Mouse (Mus musculus) neural tube, embryonic 12.5 days (tissue): ENCODE data around the gene Rpap3. TPM values are rescaled to one million over a fixed set of nuclear protein-coding genes. Genes with fewer than 3 reads are reported as not detected.

Experiments
- ATAC-seq: fragments of 200-750 bp; cut with Nextera tagmentation; 2 replicates; pipeline ENCODE4 v1.8.0; 2017; ENCODE audit warnings: low read depth, mild to moderate bottlenecking, moderate TSS enrichment, moderate library complexity; ENCODE audit not compliant: low FRiP score
- H3K27ac ChIP-seq: fragments of 300-500 bp; sonication (generic); 2 replicates; pipeline ENCODE4 v1.5.1; 2016
- H3K27me3 ChIP-seq: fragments of 300-500 bp; sonication (generic); replicated peaks from 2 replicates; pipeline ENCODE4 v1.6.1; 2016; ENCODE audit warnings: mild to moderate bottlenecking
- H3K36me3 ChIP-seq: fragments of 300-500 bp; sonication (generic); 2 replicates; pipeline ENCODE4 v1.6.1; 2016; ENCODE audit warnings: mild to moderate bottlenecking
- H3K4me1 ChIP-seq: fragments of 300-500 bp; sonication (generic); 2 replicates; pipeline ENCODE4 v1.6.1; 2016
- H3K4me2 ChIP-seq: fragments of 300-500 bp; sonication (generic); replicated peaks from 2 replicates; pipeline ENCODE4 v1.6.1; 2016; ENCODE audit warnings: mild to moderate bottlenecking
- H3K4me3 ChIP-seq: fragments of 300-500 bp; sonication (generic); 2 replicates; pipeline ENCODE4 v1.5.1; 2016
- H3K9ac ChIP-seq: fragments of 300-500 bp; sonication (generic); 2 replicates; pipeline ENCODE4 v1.6.1; 2016; ENCODE audit warnings: mild to moderate bottlenecking
- H3K9me3 ChIP-seq: fragments of 300-500 bp; sonication (generic); 2 replicates; pipeline ENCODE4 v1.6.1; 2016; ENCODE audit warnings: mild to moderate bottlenecking
- WGBS: fragments of 180-500 bp; shearing (Covaris S2); methylation state at CpG from one replicate; pipeline ENCODE4 v1.1.7; 2016; 5-methylcytosine and 5-hydroxymethylcytosine counted together
- polyA plus RNA-seq: library from polyadenylated mRNA; unstranded; fragments of >200 nt; fragmentation: Nextera tagmentation; extraction: Ambion mirVana; gene quantifications from 2 replicates; pipeline ENCODE4 v1.2.1, GENCODE M21; 2016

Rpap3 gene
- polyA plus RNA-seq, 1 experiment from 2014 or later = 40.3 TPM

DNA sequence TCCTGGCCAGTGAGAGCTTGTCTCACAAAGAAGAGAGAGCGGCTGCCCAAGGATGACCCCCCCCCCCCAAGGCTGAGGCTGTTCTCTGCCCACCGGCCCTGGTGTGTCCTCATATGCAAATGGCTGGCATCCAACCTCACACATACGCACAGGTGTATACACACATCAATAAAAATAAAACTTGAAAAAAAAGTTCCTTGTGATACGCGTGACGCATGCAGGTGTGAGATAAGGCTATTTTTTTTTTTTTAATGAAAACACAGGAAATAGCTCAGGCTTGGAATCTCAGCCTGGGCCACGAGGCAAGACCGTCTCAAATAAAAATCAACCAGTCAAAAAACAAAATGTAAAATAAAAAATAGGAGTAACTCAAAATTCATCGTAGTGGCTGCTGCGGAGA is 40.7 kb upstream of the Rpap3 start:
- H3K36me3 ChIP-seq = no peaks in the 10 kb centered on the region
- whole genome bisulfite sequencing = 94% methylated on average over 10 of the region's 10 CpGs
- H3K4me1 ChIP-seq = peaks cover 32% of the 10 kb centered on the region
- no peak for ATAC-seq
- H3K4me2 ChIP-seq = no peak overlapping the region
- H3K27me3 ChIP-seq = no peaks in the 10 kb centered on the region
- no peak overlapping the region for H3K9ac ChIP-seq
- no peak overlapping the region for H3K4me3 ChIP-seq
- H3K9me3 ChIP-seq = no peaks in the 10 kb centered on the region
- no peak overlapping the region for H3K27ac ChIP-seq

DNA sequence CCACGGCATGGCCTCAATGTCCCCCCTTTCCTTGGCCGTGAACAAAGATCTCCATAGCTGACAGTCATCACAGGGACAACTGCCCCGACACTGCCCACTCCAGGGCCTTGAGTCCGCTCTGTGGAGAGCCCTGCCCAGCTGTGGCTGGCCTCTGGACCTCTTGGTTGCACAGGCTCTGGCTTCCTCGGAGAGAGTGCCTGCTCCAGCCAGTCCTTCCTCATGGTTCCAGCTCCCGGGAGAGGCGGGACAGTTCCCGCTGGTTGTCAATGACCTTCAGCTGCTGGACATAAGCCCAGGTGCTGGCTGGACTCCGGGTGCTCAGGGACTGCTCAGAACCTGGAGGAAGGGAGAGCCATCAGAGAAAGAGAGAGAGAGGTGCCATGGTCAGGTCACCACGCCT is 39.7 kb upstream of the Rpap3 start:
- H3K9me3 ChIP-seq = no peaks in the 10 kb centered on the region
- no peak for ATAC-seq
- H3K27me3 ChIP-seq = no peaks in the 10 kb centered on the region
- no peak overlapping the region for H3K27ac ChIP-seq
- no peak overlapping the region for H3K4me2 ChIP-seq
- no peak overlapping the region; the same call in 1 of the 2 replicates for H3K9ac ChIP-seq
- H3K36me3 ChIP-seq = no peaks in the 10 kb centered on the region
- H3K4me3 ChIP-seq = no peak overlapping the region
- WGBS = 79% methylated on average over 10 of the region's 10 CpGs
- peaks cover 26% of the 10 kb centered on the region for H3K4me1 ChIP-seq

- Histone ChIP-seq H3K27ac (no peak overlapping the region), H3K27me3 (no peaks in the 10 kb centered on the region), H3K4me3 (no peak overlapping the region), H3K9me3 (no peaks in the 10 kb centered on the region), H3K4me1 (peaks cover 22% of the 10 kb centered on the region), H3K4me2 (no peak overlapping the region), H3K9ac (no peak overlapping the region; the same call in 1 of the 2 replicates), H3K36me3 (no peaks in the 10 kb centered on the region)
- ATAC-seq = 0 out of 2 replicates have a peak, but pooled peaks have one; percentile 21
- 72% methylated on average over 10 of the region's 10 CpGs for WGBS
These were observed 39.3 kb upstream of the Rpap3 start for GRCm38 (mm10) chr15:97744930-97745329.

- ATAC-seq = no peak
These were observed 38.4 kb upstream of the Rpap3 start for GRCm38 (mm10) chr15:97743961-97744525.

DNA sequence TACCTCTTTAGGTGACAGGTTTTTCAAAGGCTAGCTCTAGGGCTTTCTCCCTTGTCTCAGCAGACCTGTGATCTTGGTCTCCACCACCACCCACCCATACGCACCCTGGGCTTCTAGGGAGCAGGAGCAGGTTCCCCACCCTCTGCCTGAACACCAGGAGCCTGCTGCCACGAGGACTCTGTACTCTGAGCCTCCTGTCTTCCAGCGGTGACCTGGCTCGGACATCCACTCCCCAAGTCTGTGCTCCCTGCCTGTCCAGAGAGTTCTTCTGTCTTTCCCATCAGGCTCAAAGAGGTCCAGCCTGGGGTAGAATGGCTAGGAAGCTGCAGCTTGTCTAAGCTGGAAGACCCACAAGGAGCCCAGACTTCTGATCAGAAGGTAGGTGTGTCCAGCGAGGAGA is 37.6 kb upstream of the Rpap3 start:
- Histone ChIP-seq H3K4me1 (0 out of 2 replicates have a peak, but pooled peaks cover 11% of the 10 kb centered on the region), H3K9ac (no peak overlapping the region), H3K27ac (no peak overlapping the region), H3K36me3 (no peaks in the 10 kb centered on the region), H3K4me3 (no peak overlapping the region), H3K27me3 (no peaks in the 10 kb centered on the region), H3K9me3 (no peaks in the 10 kb centered on the region), H3K4me2 (no peak overlapping the region)
- ATAC-seq = no peak
- WGBS = 86% methylated on average over 5 of the region's 5 CpGs

More at GRCm38 (mm10) chr15:97743961-97744525, 38.4 kb upstream of the Rpap3 start:
- Histone ChIP-seq H3K27ac (no peak overlapping the region), H3K4me2 (no peak overlapping the region), H3K4me3 (no peak overlapping the region), H3K27me3 (no peaks in the 10 kb centered on the region), H3K9ac (no peak overlapping the region), H3K36me3 (no peaks in the 10 kb centered on the region), H3K9me3 (no peaks in the 10 kb centered on the region), H3K4me1 (peaks cover 16% of the 10 kb centered on the region; the same call in 1 of the 2 replicates)
- WGBS = 81% methylated on average over 11 of the region's 12 CpGs

DNA sequence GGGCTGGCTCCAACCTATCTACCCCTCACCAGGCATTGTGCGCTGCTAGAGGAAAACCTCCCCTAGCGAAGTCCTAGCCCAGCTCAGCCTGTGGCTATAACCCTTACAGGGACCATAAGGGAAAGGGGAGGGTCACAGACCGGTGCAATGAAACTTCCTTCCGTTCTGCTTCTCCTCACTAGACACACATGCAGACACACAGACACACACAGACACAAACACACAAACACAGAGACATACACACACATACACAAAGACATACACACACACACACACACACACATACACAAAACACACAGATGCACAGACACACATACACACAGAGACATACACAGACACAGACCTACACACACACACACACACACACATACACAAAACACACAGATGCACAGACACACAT is 37.0 kb upstream of the Rpap3 start:
- Histone ChIP-seq H3K27ac (no peak overlapping the region), H3K9me3 (no peaks in the 10 kb centered on the region), H3K27me3 (no peaks in the 10 kb centered on the region), H3K4me1 (0 out of 2 replicates have a peak, but pooled peaks cover 8% of the 10 kb centered on the region), H3K4me2 (no peak overlapping the region), H3K9ac (no peak overlapping the region), H3K4me3 (no peak overlapping the region), H3K36me3 (no peaks in the 10 kb centered on the region)
- 61% methylated on average over 4 of the region's 4 CpGs for WGBS
- no peak for ATAC-seq

GRCm38 (mm10) chr15:97742074-97742473 is 36.4 kb upstream of the Rpap3 start:
- H3K27ac ChIP-seq = no peak overlapping the region
- H3K4me3 ChIP-seq = no peak overlapping the region
- ATAC-seq = no peak
- no peaks in the 10 kb centered on the region for H3K27me3 ChIP-seq
- H3K9me3 ChIP-seq = no peaks in the 10 kb centered on the region
- 0 out of 2 replicates have a peak, but pooled peaks cover 8% of the 10 kb centered on the region for H3K4me1 ChIP-seq
- no peaks in the 10 kb centered on the region for H3K36me3 ChIP-seq
- H3K4me2 ChIP-seq = no peak overlapping the region
- H3K9ac ChIP-seq = no peak overlapping the region
- 70% methylated on average over 7 of the region's 7 CpGs for WGBS

- no peaks in the 10 kb centered on the region for H3K9me3 ChIP-seq
- H3K4me3 ChIP-seq = no peak overlapping the region
- no peaks in the 10 kb centered on the region for H3K36me3 ChIP-seq
- no peak overlapping the region for H3K27ac ChIP-seq
- WGBS = 87% methylated on average over 12 of the region's 12 CpGs
- H3K4me2 ChIP-seq = no peak overlapping the region
- 0 out of 2 replicates have a peak, but pooled peaks cover 8% of the 10 kb centered on the region for H3K4me1 ChIP-seq
- H3K9ac ChIP-seq = no peak overlapping the region
- no peak for ATAC-seq
- H3K27me3 ChIP-seq = no peaks in the 10 kb centered on the region
These were observed 36.0 kb upstream of the Rpap3 start for GRCm38 (mm10) chr15:97741662-97742061.

DNA sequence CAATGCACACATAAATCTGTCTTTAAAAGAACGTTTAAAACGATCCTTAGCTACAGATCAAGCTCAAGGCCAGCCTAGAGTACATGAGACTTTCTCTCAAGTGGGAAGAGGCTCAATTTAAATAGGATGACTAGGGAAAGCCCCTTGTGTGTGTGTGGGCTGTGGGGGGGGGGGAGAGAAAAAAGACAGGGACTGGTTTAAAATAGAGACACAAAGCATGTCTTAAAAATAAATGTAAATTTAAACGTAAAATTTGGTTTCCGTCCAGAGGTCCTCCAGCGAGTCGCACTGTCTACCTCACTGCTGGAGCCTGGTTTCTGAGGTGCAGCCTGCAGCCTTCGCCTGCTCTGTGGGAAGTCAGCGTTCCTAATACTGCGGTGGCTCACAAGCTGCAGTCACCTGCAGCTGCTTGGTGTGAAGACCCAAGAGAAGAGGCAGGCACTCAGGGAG is 34.7 kb upstream of the Rpap3 start:
- WGBS = 82% methylated on average over 9 of the region's 9 CpGs
- Histone ChIP-seq H3K27me3 (no peaks in the 10 kb centered on the region), H3K4me1 (0 out of 2 replicates have a peak, but pooled peaks cover 7% of the 10 kb centered on the region), H3K4me2 (no peak overlapping the region), H3K4me3 (no peak overlapping the region), H3K9ac (no peak overlapping the region), H3K36me3 (no peaks in the 10 kb centered on the region), H3K27ac (no peak overlapping the region), H3K9me3 (no peaks in the 10 kb centered on the region)
- ATAC-seq = no peak

DNA sequence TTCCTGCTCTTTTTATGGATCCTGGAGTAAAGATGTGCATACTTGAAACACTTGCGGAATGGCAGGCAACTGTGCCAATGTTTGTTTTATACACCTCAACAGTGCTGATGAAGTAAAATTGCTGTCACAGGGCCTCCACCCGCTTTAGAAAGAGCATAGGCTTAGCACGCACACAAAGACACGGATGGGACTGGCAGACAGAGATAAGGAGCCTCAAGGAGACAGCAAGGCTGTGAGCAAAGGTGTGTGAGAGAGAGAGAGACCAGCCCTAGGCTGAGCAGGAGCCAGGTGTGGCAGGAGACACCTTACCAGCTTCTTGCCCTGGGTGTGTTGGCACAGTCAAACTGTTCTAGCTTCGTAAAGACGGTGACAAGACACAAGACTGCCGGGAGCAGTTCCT is 33.3 kb upstream of the Rpap3 start:
- Histone ChIP-seq H3K9me3 (no peaks in the 10 kb centered on the region), H3K4me1 (no peaks in the 10 kb centered on the region), H3K27me3 (no peaks in the 10 kb centered on the region), H3K36me3 (no peaks in the 10 kb centered on the region), H3K4me3 (no peak overlapping the region), H3K4me2 (no peak overlapping the region), H3K27ac (no peak overlapping the region), H3K9ac (no peak overlapping the region)
- 94% methylated on average over 7 of the region's 7 CpGs for WGBS
- ATAC-seq = no peak

DNA sequence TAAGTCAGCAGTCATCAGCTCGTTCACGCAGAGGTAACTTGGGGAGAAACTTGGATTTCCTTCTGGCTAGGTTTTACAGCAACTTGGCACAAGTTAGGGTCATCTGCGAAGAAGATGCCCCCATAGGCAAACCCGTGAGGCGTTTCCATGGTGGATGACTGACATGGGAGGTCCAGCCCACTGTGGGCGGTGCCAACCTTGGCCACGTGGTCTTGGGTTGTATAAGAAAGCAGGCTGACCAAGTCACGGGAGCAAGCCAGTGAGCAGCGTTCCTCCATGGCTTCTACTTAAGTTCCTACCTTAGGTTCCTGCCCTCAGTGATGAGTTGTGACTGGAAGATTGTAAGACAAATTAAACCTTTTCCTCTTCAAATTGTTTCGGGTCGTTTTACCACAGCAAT is 26.4 kb upstream of the Rpap3 start:
- ATAC-seq = no peak
- H3K27me3 ChIP-seq = no peaks in the 10 kb centered on the region
- no peak overlapping the region for H3K4me3 ChIP-seq
- 89% methylated on average over 11 of the region's 11 CpGs for WGBS
- no peak overlapping the region for H3K9ac ChIP-seq
- no peaks in the 10 kb centered on the region for H3K4me1 ChIP-seq
- no peaks in the 10 kb centered on the region for H3K36me3 ChIP-seq
- H3K27ac ChIP-seq = no peak overlapping the region
- no peaks in the 10 kb centered on the region for H3K9me3 ChIP-seq
- H3K4me2 ChIP-seq = no peak overlapping the region

DNA sequence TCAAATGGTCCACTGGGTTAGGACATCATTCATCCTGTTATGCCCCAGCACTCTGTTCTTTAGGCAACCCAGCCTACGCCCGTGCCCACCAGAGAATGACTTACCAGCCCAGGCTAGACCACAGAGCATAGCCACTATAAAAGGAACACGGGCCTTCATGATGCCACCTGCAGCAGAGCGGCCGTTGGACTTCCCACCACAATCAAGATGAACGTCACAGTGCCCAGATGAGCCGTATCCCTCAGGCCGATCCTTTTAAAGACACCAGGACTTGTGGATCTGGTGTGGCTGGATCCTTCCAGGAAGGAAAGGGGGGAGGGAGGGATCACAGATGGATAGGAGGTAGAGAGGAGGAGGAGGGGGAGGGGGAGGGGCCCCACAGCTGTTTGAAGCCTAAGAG is 25.5 kb upstream of the Rpap3 start, which contains the start of gene Endou:
Gene Endou (minus strand): TSS at position 229 of the 400 bp plus-strand sequence.
- Histone ChIP-seq H3K4me1 (no peaks in the 10 kb centered on the region), H3K36me3 (no peaks in the 10 kb centered on the region), H3K4me2 (no peak within 1 kb of the TSS), H3K27ac (no peak within 1 kb of the TSS), H3K27me3 (no peaks in the 10 kb centered on the region), H3K4me3 (no peak within 1 kb of the TSS), H3K9ac (no peak within 1 kb of the TSS), H3K9me3 (no peaks in the 10 kb centered on the region)
- WGBS = 92% methylated on average over 8 of the region's 8 CpGs
- no peak for ATAC-seq

GRCm38 (mm10) chr15:97730365-97730764 is 24.7 kb upstream of the Rpap3 start:
- Histone ChIP-seq H3K4me3 (no peak overlapping the region), H3K9me3 (no peaks in the 10 kb centered on the region), H3K27ac (no peak overlapping the region), H3K9ac (no peak overlapping the region), H3K27me3 (no peaks in the 10 kb centered on the region), H3K36me3 (no peaks in the 10 kb centered on the region), H3K4me2 (no peak overlapping the region), H3K4me1 (no peaks in the 10 kb centered on the region)
- WGBS = 63% methylated on average over 6 of the region's 6 CpGs
- no peak for ATAC-seq
